Mouse (Mus musculus) adrenal gland, postnatal 14 days (tissue): Measurements from ENCODE around the gene Gm21958. TPM values are rescaled to one million over a fixed set of nuclear protein-coding genes. Genes with fewer than 3 reads are reported as not detected.

Experiments used
- DNase-seq: peaks from one replicate; pipeline ENCODE4 v3.0.0; 2021; ENCODE audit warnings: mixed read lengths
- long read RNA-seq, 2 experiments: library from polyadenylated mRNA; stranded (forward); transcript quantifications; one replicate each; pipeline ENCODE4 v2.0.0; 2021
- total RNA-seq: library from RNA; stranded (reverse); gene quantifications from 2 replicates; pipeline ENCODE4 v1.2.3, GENCODE M21; 2021

Gene Gm21958
- total RNA-seq, result not detected in 2 replicates
- long read RNA-seq, experiment 1, result 0 reads
- long read RNA-seq, experiment 2, result 0 reads

GRCm38 (mm10) chr3:54714253-54714652 is at the start of gene Gm21958:
Gene Gm21958 (minus strand): TSS chr3:54714353.
- no peak for DNase-seq

- no peak for DNase-seq
Measured at GRCm38 (mm10) chr3:54761258-54761657, 47.1 kb upstream of the Gm21958 start.

GRCm38 (mm10) chr3:54760321-54761115 is 46.4 kb upstream of the Gm21958 start:
- DNase-seq, result peak; percentile 19

GRCm38 (mm10) chr3:54759211-54759610 is 45.1 kb upstream of the Gm21958 start:
- no peak for DNase-seq

GRCm38 (mm10) chr3:54757446-54757845 is 43.3 kb upstream of the Gm21958 start:
- no peak for DNase-seq

GRCm38 (mm10) chr3:54756058-54756457 is 41.9 kb upstream of the Gm21958 start:
- DNase-seq, result peak; percentile 77

GRCm38 (mm10) chr3:54755145-54756041 is 41.2 kb upstream of the Gm21958 start, which contains the start of gene Smad9:
Gene Smad9 (plus strand): TSS chr3:54755582.
- DNase-seq, result peak; percentile 90

GRCm38 (mm10) chr3:54753411-54753810 is 39.3 kb upstream of the Gm21958 start:
- DNase-seq, result no peak

- DNase-seq, result peak; percentile 68
Measured at GRCm38 (mm10) chr3:54745799-54746198, 31.6 kb upstream of the Gm21958 start.

GRCm38 (mm10) chr3:54741965-54742364 is 27.8 kb upstream of the Gm21958 start:
- no peak for DNase-seq

- DNase-seq, result no peak
Measured at GRCm38 (mm10) chr3:54737317-54737716, 23.2 kb upstream of the Gm21958 start.

- DNase-seq, result peak; percentile 35
Measured at GRCm38 (mm10) chr3:54736101-54736927, 22.2 kb upstream of the Gm21958 start.

- peak; percentile 96 for DNase-seq
Measured at GRCm38 (mm10) chr3:54735247-54736046, 21.3 kb upstream of the Gm21958 start, which contains the start of the genes Exosc8 and Alg5. Gene Exosc8 (minus strand): TSS chr3:54735393. Gene Alg5 (plus strand): TSS chr3:54735539.

GRCm38 (mm10) chr3:54734411-54735246 is 20.5 kb upstream of the Gm21958 start:
- peak; percentile 95 for DNase-seq

GRCm38 (mm10) chr3:54732371-54732770 is 18.2 kb upstream of the Gm21958 start:
- DNase-seq, result no peak

GRCm38 (mm10) chr3:54731626-54732150 is 17.5 kb upstream of the Gm21958 start:
- DNase-seq, result no peak

- DNase-seq, result no peak
Measured at GRCm38 (mm10) chr3:54728100-54728499, 13.9 kb upstream of the Gm21958 start.

- no peak for DNase-seq
Measured at GRCm38 (mm10) chr3:54727588-54727987, 13.4 kb upstream of the Gm21958 start.

GRCm38 (mm10) chr3:54725344-54725743 is 11.2 kb upstream of the Gm21958 start:
- DNase-seq, result no peak
